Mouse (Mus musculus) kidney, adult 2 months (tissue): ENCODE data around the gene 1810055G02Rik.

ENCODE experiments used
- CTCF ChIP-seq: fragments of 200-500 bp; conservative IDR thresholded peaks from 2 replicates; pipeline ENCODE4 v1.5.1; 2011; ENCODE audit warnings: low read depth, mild to moderate bottlenecking, control low read depth, low read length, moderate library complexity, mixed read lengths; ENCODE audit not compliant: insufficient read depth, insufficient read length
- POLR2A ChIP-seq: fragments of 200-500 bp; IDR thresholded peaks from one replicate; pipeline ENCODE4 v1.6.1; 2011; ENCODE audit warnings: low read depth, low read length, control low read depth

- no peak for TF ChIP-seq CTCF
- TF ChIP-seq POLR2A, result no peak
Observed at GRCm38 (mm10) chr19:3743362-3743761, 35.3 kb downstream of the 1810055G02Rik start.
